Mouse (Mus musculus) heart, postnatal 10 days (tissue): ENCODE results near the gene Gm49403. TPM values are rescaled to one million over a fixed set of nuclear protein-coding genes. Genes with fewer than 3 reads are reported as not detected.

ENCODE experiments used
- DNase-seq, 2 experiments: peaks; one replicate each; pipeline ENCODE4 v3.0.0; 2021
- intact Hi-C: fragments of 180-260 bp; cut with DNase I; formaldehyde crosslinking; loops from one replicate; pipeline ENCODE4 v1.15.1; 2025
- microRNA-seq, 2 experiments: library from miRNA; unstranded; fragments of <30 nt; microRNA quantifications; one replicate each; pipeline ENCODE4 v1.2.0; 2022
- total RNA-seq, 2 experiments: library from RNA; stranded (reverse); gene quantifications; 2 replicates each; pipeline ENCODE4 v1.2.3; 2021

The Gm49403 gene
- total RNA-seq, 2 experiments from 2014 or later = not detected

- DNase-seq = no peak
- intact Hi-C loops = no loop called here
These were observed 19.7 kb downstream of the Gm49403 start for GRCm38 (mm10) chr19:8903412-8903811.

- no peak for DNase-seq
- intact Hi-C loops = no loop called here
These were observed 24.8 kb downstream of the Gm49403 start for GRCm38 (mm10) chr19:8908531-8908930.

- no peak for DNase-seq
- intact Hi-C loops = no loop called here
These were observed 28.1 kb downstream of the Gm49403 start for GRCm38 (mm10) chr19:8911810-8912209.

- intact Hi-C loops = no loop called here
- no peak for DNase-seq
These were observed 30.5 kb downstream of the Gm49403 start for GRCm38 (mm10) chr19:8914212-8914611.

- intact Hi-C loops = no loop called here
- DNase-seq = no peak
These were observed 35.3 kb downstream of the Gm49403 start for GRCm38 (mm10) chr19:8919000-8919399.

- intact Hi-C loops = no loop called here
These were observed 35.9 kb downstream of the Gm49403 start for GRCm38 (mm10) chr19:8919684-8920072.

GRCm38 (mm10) chr19:8920073-8920736, 36.5 kb downstream of the Gm49403 start, which contains the start of gene B3gat3:
B3gat3 (plus strand) TSS chr19:8920374.
- intact Hi-C loops = no loop called here

More at GRCm38 (mm10) chr19:8919684-8920072, 35.9 kb downstream of the Gm49403 start:
- no peak for DNase-seq

GRCm38 (mm10) chr19:8920836-8921291, 37.1 kb downstream of the Gm49403 start:
- peak in 1 of 2 experiments; percentile 52 for DNase-seq
- intact Hi-C loops = no loop called here

More at GRCm38 (mm10) chr19:8920073-8920736, 36.5 kb downstream of the Gm49403 start, which contains the start of gene B3gat3:
- DNase-seq = peak; percentile 98

- no peak for DNase-seq
- intact Hi-C loops = no loop called here
These were observed 38.0 kb downstream of the Gm49403 start for GRCm38 (mm10) chr19:8921741-8922140.

GRCm38 (mm10) chr19:8926766-8927165, 43.0 kb downstream of the Gm49403 start:
- intact Hi-C loops = no loop called here
- no peak for DNase-seq

GRCm38 (mm10) chr19:8927891-8928525, 44.3 kb downstream of the Gm49403 start:
- no peak for DNase-seq
- intact Hi-C loops = no loop called here

GRCm38 (mm10) chr19:8928689-8929223, 45.0 kb downstream of the Gm49403 start:
- no peak for DNase-seq
- intact Hi-C loops = no loop called here

- peak; percentile 94 to 95 for DNase-seq
- intact Hi-C loops = no loop called here
These were observed 45.7 kb downstream of the Gm49403 start, which contains the start of the genes Rom1 and Eml3 for GRCm38 (mm10) chr19:8929224-8930088. Rom1 (minus strand) TSS chr19:8929356. Eml3 (plus strand) TSS chr19:8929552.

- intact Hi-C loops = no loop called here
- no peak for DNase-seq
These were observed 46.4 kb downstream of the Gm49403 start for GRCm38 (mm10) chr19:8930117-8930516.

- DNase-seq = no peak
- intact Hi-C loops = no loop called here
These were observed 47.0 kb downstream of the Gm49403 start for GRCm38 (mm10) chr19:8930771-8931170.

GRCm38 (mm10) chr19:8936736-8937135, 53.0 kb downstream of the Gm49403 start:
- intact Hi-C loops = no loop called here
- no peak for DNase-seq

Small RNA genes within 50 kb of the gene (microRNA-seq; reads per million reads assigned to microRNA genes)
- 0 to 0.70 reads per million in 2 experiments for gene Mir5136

Other genes starting within 250 kb of the Gm49403 start
- not detected for gene Chrm1, start 220.1 kb upstream of the Gm49403 start, total RNA-seq
- 10 to 100 TPM; 36.6 to 56.3 TPM for gene Slc3a2, start 160.6 kb upstream of the Gm49403 start, total RNA-seq
- gene Wdr74, start 148.1 kb upstream of the Gm49403 start, total RNA-seq = 10 to 100 TPM; 24.9 to 27.2 TPM
- gene 1700092M07Rik, start 143.2 kb upstream of the Gm49403 start, total RNA-seq = not detected
- gene Stx5a, start 142.5 kb upstream of the Gm49403 start, total RNA-seq = 10 to 100 TPM; 43.6 to 44.4 TPM
- 10 to 100 TPM; 61.7 to 67.6 TPM for gene Nxf1, start 126.9 kb upstream of the Gm49403 start, total RNA-seq
- 100 to 1,000 TPM; 115 to 133 TPM for gene Tmem223, start 112.9 kb upstream of the Gm49403 start, total RNA-seq
- gene Tmem179b, start 109.5 kb upstream of the Gm49403 start, total RNA-seq = 10 to 100 TPM; 13.9 to 22.5 TPM
- gene Taf6l, start 97.5 kb upstream of the Gm49403 start, total RNA-seq = 10 to 100 TPM in 1 of 2 experiments, 1 to 10 TPM in 1; 9.5 to 10.2 TPM
- 10 to 100 TPM; 72.7 to 76.0 TPM for gene Polr2g, start 85.4 kb upstream of the Gm49403 start, total RNA-seq
- 1 to 10 TPM; 2.2 to 3.0 TPM for gene Zbtb3, start 81.4 kb upstream of the Gm49403 start, total RNA-seq
- gene Ttc9c, start 64.6 kb upstream of the Gm49403 start, total RNA-seq = 10 to 100 TPM; 14.2 to 17.6 TPM
- gene Hnrnpul2, start 63.9 kb upstream of the Gm49403 start, total RNA-seq = 10 to 100 TPM; 51.0 to 56.3 TPM
- not detected for gene AC129217.1, start 54.2 kb upstream of the Gm49403 start, total RNA-seq
- gene Bscl2, start 46.5 kb upstream of the Gm49403 start, total RNA-seq = 10 to 100 TPM; 25.8 to 34.7 TPM
- gene Gng3, start 44.7 kb upstream of the Gm49403 start, total RNA-seq = not detected
- 1 to 10 TPM; 4.2 to 5.1 TPM for gene Lrrn4cl, start 33.2 kb upstream of the Gm49403 start, total RNA-seq
- gene Ubxn1, start 12.4 kb upstream of the Gm49403 start, total RNA-seq = 100 to 1,000 TPM; 123 to 126 TPM
- gene Uqcc3, start 3.0 kb upstream of the Gm49403 start, total RNA-seq = 10 to 100 TPM; 50.4 to 58.1 TPM
- gene Lbhd1, start 198 bp upstream of the Gm49403 start, total RNA-seq = 1 to 10 TPM; 2.0 to 9.8 TPM
- gene 1810009A15Rik, start 4.9 kb downstream of the Gm49403 start, total RNA-seq = 10 to 100 TPM; 16.6 to 23.0 TPM
- gene Gm49416, start 5.0 kb downstream of the Gm49403 start, total RNA-seq = 1 to 10 TPM in 1 of 2 experiments, not detected in 1; 6.4 TPM
- 10 to 100 TPM; 14.5 to 17.1 TPM for gene Ints5, start 9.1 kb downstream of the Gm49403 start, total RNA-seq
- gene Ganab, start 14.1 kb downstream of the Gm49403 start, total RNA-seq = 10 to 100 TPM; 69.3 to 74.5 TPM
- 10 to 100 TPM; 38.7 to 41.8 TPM for gene B3gat3, start 36.4 kb downstream of the Gm49403 start, total RNA-seq
- 1 to 10 TPM; 6.5 to 7.1 TPM for gene Rom1, start 45.4 kb downstream of the Gm49403 start, total RNA-seq
- gene Eml3, start 45.6 kb downstream of the Gm49403 start, total RNA-seq = 10 to 100 TPM; 16.7 to 18.7 TPM
- gene Mta2, start 57.9 kb downstream of the Gm49403 start, total RNA-seq = 10 to 100 TPM; 54.4 to 59.5 TPM
- 10 to 100 TPM in 1 of 2 experiments, 1 to 10 TPM in 1; 8.5 to 10.4 TPM for gene Tut1, start 69.9 kb downstream of the Gm49403 start, total RNA-seq
- 100 to 1,000 TPM; 283 to 289 TPM for gene Eef1g, start 83.1 kb downstream of the Gm49403 start, total RNA-seq
- 100 to 1,000 TPM; 348 to 380 TPM for gene Ahnak, start 105.4 kb downstream of the Gm49403 start, total RNA-seq
- gene Scgb1a1, start 204.0 kb downstream of the Gm49403 start, total RNA-seq = 1 to 10 TPM in 1 of 2 experiments, not detected in 1; 4.2 TPM